ENCODE assay signal across 11 mouse cellular contexts in genomic region chr6:29506834-29507233, GRCm38 (mm10). TPM values are rescaled to one million over a fixed set of nuclear protein-coding genes. Genes with fewer than 3 reads are reported as not detected.
A peak's percentile ranks its signal among the peaks of the same experiment; 100 is the strongest.
DNase-seq lines count a peak whose midpoint lies in the region; ATAC-seq and TF ChIP-seq lines count a peak whose summit lies in the region.
"Had no signal": no experiment of that assay in that cellular context is flagged by ENCODE, and none has a peak within 500 bp of the region (broad histone marks: within the 10 kb centered on the region; RNA-seq: fewer than 3 reads in every experiment).

No protein-coding gene starts in this region.

- intact Hi-C loops in heart, postnatal 25 days (cut with DNase I) = no loop called here

- 0 out of 2 replicates have a peak, but pooled peaks cover 2% of the 10 kb centered on the region for H3K27me3 ChIP-seq in heart, embryonic 11.5 days (ENCODE audit: control insufficient read depth, insufficient read depth, low read length)
- peaks cover 14 to 18% of the 10 kb centered on the region in 2 experiments for H3K27me3 ChIP-seq in MEL (ENCODE audit: control insufficient read depth in 1 of 2, insufficient read depth in 2 of 2, low read length in 2 of 2)
- H3K27me3 ChIP-seq in hindbrain, embryonic 11.5 days (ENCODE audit: control insufficient read depth, insufficient read depth, low read length) = peaks cover 24% of the 10 kb centered on the region
- peaks cover 53% of the 10 kb centered on the region for H3K27me3 ChIP-seq in liver, embryonic 15.5 days

- no peak for DNase-seq in heart, postnatal 25 days (ENCODE audit: low spot score)
- DNase-seq in MEL (ENCODE audit: low read depth, low spot score) = no peak
- DNase-seq in hindbrain, embryonic 11.5 days (ENCODE audit: low spot score) = no peak
- no peak for DNase-seq in right cerebral cortex, postnatal 4 days
- DNase-seq in spleen, postnatal 14 days (ENCODE audit: low spot score in 2 of 2) = no peak
- DNase-seq: cerebellum, adult 9-11 months; lung, adult 2 months had no signal

- no peak overlapping the region for H3K27ac ChIP-seq in heart, embryonic 11.5 days (ENCODE audit: low read depth, low read length)
- H3K27ac ChIP-seq in MEL (ENCODE audit: control insufficient read depth, low read depth, low read length) = no peak overlapping the region
- H3K27ac ChIP-seq in hindbrain, embryonic 11.5 days (ENCODE audit: low read depth, low read length) = no peak overlapping the region
- no peak overlapping the region for H3K27ac ChIP-seq in liver, embryonic 15.5 days (replicated peaks)

- peak overlapping the region; percentile 77; the same call in 1 of the 2 replicates for H3K9ac ChIP-seq in heart, embryonic 11.5 days (ENCODE audit: low read depth, low read length)
- H3K9ac ChIP-seq in MEL (ENCODE audit: control insufficient read depth, low read depth, low read length, poor library complexity, severe bottlenecking) = peak overlapping the region; percentile 56; the same call in 1 of the 2 replicates
- no peak overlapping the region; the same call in 1 of the 2 replicates for H3K9ac ChIP-seq in hindbrain, embryonic 11.5 days (ENCODE audit: low read depth, low read length)
- H3K9ac ChIP-seq in liver, embryonic 15.5 days = no peak overlapping the region

- TF ChIP-seq EP300 in MEL (IDR thresholded peaks at IDR 0.05; ENCODE audit: low read depth in 1 of 2, low read length in 2 of 2) = no peak

- 19% methylated on average over 8 of the region's 8 CpGs for WGBS in heart, embryonic 11.5 days (ENCODE audit: insufficient replicate concordance)
- WGBS in hindbrain, embryonic 11.5 days = 16% methylated on average over 8 of the region's 8 CpGs
- 32% methylated on average over 8 of the region's 8 CpGs for WGBS in liver, embryonic 15.5 days (ENCODE audit: insufficient replicate concordance)

- no peak for ATAC-seq in heart, embryonic 11.5 days (replicated peaks; ENCODE audit: insufficient number of reproducible peaks, low FRiP score, low TSS enrichment)
- ATAC-seq in hindbrain, embryonic 11.5 days (ENCODE audit: low FRiP score) = no peak
- ATAC-seq in liver, embryonic 15.5 days (ENCODE audit: insufficient read depth) = no peak
- ATAC-seq in megakaryocyte-erythroid progenitor cell, adult 5-6 weeks (replicated peaks; ENCODE audit: low FRiP score, low TSS enrichment, poor library complexity, severe bottlenecking) = no peak

- H3K36me3 ChIP-seq in heart, embryonic 11.5 days (ENCODE audit: control insufficient read depth, insufficient read depth, low read length) = no peaks in the 10 kb centered on the region
- H3K36me3 ChIP-seq in MEL (ENCODE audit: control insufficient read depth in 1 of 2, insufficient read depth in 2 of 2, low read length in 2 of 2) = no peaks in the 10 kb centered on the region
- no peaks in the 10 kb centered on the region for H3K36me3 ChIP-seq in hindbrain, embryonic 11.5 days (ENCODE audit: control insufficient read depth, insufficient read depth, low read length)
- H3K36me3 ChIP-seq in liver, embryonic 15.5 days (replicated peaks) = no peaks in the 10 kb centered on the region

- H3K79me2 ChIP-seq in MEL (ENCODE audit: control insufficient read depth, insufficient read depth, low read length, poor library complexity) = no peaks in the 10 kb centered on the region

- no peak for TF ChIP-seq POLR2A in MEL (IDR thresholded peaks at IDR 0.05; ENCODE audit: control insufficient read depth in 1 of 2, insufficient read depth in 1 of 2, low read depth in 1 of 2, low read length in 2 of 2, poor library complexity in 1 of 2)

- no peaks in the 10 kb centered on the region for H3K9me3 ChIP-seq in heart, embryonic 11.5 days (replicated peaks; ENCODE audit: control insufficient read depth, low read length)
- H3K9me3 ChIP-seq in MEL (replicated peaks; ENCODE audit: insufficient read depth, low read length) = no peaks in the 10 kb centered on the region
- H3K9me3 ChIP-seq in hindbrain, embryonic 11.5 days (ENCODE audit: control insufficient read depth, low read length) = no peaks in the 10 kb centered on the region
- H3K9me3 ChIP-seq in liver, embryonic 15.5 days (replicated peaks) = no peaks in the 10 kb centered on the region

- peak overlapping the region; percentile 84 for H3K4me2 ChIP-seq in heart, embryonic 11.5 days
- H3K4me2 ChIP-seq in hindbrain, embryonic 11.5 days (replicated peaks; ENCODE audit: low read depth, low read length) = peak overlapping the region; percentile 62
- peak overlapping the region; percentile 63 for H3K4me2 ChIP-seq in liver, embryonic 15.5 days

- H3K4me3 ChIP-seq in heart, embryonic 11.5 days (ENCODE audit: low read depth, low read length) = peak overlapping the region; percentile 67
- H3K4me3 ChIP-seq in MEL (ENCODE audit: control insufficient read depth in 1 of 2, insufficient read depth in 1 of 2, low read depth in 2 of 2, low read length in 2 of 2) = peak overlapping the region; percentile 67 to 80
- peak overlapping the region; percentile 42; the same call in 1 of the 2 replicates for H3K4me3 ChIP-seq in hindbrain, embryonic 11.5 days (ENCODE audit: low read depth, low read length)
- peak overlapping the region; percentile 45; the same call in 1 of the 2 replicates for H3K4me3 ChIP-seq in liver, embryonic 15.5 days (replicated peaks)

- no peak for TF ChIP-seq CTCF in MEL (IDR thresholded peaks at IDR 0.05 in 2 of 3, conservative IDR thresholded peaks at IDR 0.05 in 1 of 3; ENCODE audit: control insufficient read depth in 1 of 3, insufficient read depth in 1 of 3, low read depth in 2 of 3, low read length in 3 of 3, poor library complexity in 1 of 3, severe bottlenecking in 1 of 3)

- H3K4me1 ChIP-seq in heart, embryonic 11.5 days (ENCODE audit: control insufficient read depth, insufficient read depth, low read length) = peaks cover 14% of the 10 kb centered on the region
- peaks cover 5 to 9% of the 10 kb centered on the region in 2 experiments; a peak in 3 of 4 replicates for H3K4me1 ChIP-seq in MEL (ENCODE audit: control insufficient read depth in 1 of 2, insufficient read depth in 2 of 2, low read length in 2 of 2)
- H3K4me1 ChIP-seq in hindbrain, embryonic 11.5 days (replicated peaks; ENCODE audit: control insufficient read depth, insufficient read depth, low read length) = no peaks in the 10 kb centered on the region; the same call in 1 of the 2 replicates
- H3K4me1 ChIP-seq in liver, embryonic 15.5 days (replicated peaks) = peaks cover 10% of the 10 kb centered on the region

- no peak for TF ChIP-seq RAD21 in MEL (IDR thresholded peaks at IDR 0.05; ENCODE audit: low read depth, low read length)

TF ChIP-seq in MEL, 35 proteins besides CTCF, POLR2A, EP300 and RAD21 (continues in another document):
- TF ChIP-seq POLR2AphosphoS2 (IDR thresholded peaks at IDR 0.05; ENCODE audit: low read length) = no peak
- TF ChIP-seq E2F4 (IDR thresholded peaks at IDR 0.05; ENCODE audit: borderline replicate concordance, low read depth, low read length) = no peak
- no peak for TF ChIP-seq MXI1 (IDR thresholded peaks at IDR 0.05; ENCODE audit: low read depth, low read length)

RNA-seq across cellular contexts. Expression of gene Kcp, which starts 0.9 kb away (rescaled TPM):
- 10.9 and 13.1 TPM in 2 replicates for polyA plus RNA-seq in heart, embryonic 11.5 days (2014; fragmentation: Nextera tagmentation; extraction: Ambion mirVana)
- 1 to 10 TPM; 4.4 to 4.6 TPM for total RNA-seq in heart, postnatal 25 days (2021)
- 1.0 and 1.3 TPM in 2 replicates for total RNA-seq in MEL (2012; rRNA removed)
- 1 to 10 TPM in 1 of 2 experiments, not detected in 1; 6.9 TPM for polyA plus RNA-seq in MEL (2012; ENCODE audit: insufficient read depth in 1 of 2, insufficient read length in 2 of 2, low read depth in 1 of 2, low replicate concordance in 2 of 2, missing spikeins in 1 of 2)
- 11.3 and 12.9 TPM in 2 replicates for polyA plus RNA-seq in hindbrain, embryonic 11.5 days (2014; fragmentation: Nextera tagmentation; extraction: Ambion mirVana)
- 1.6 and 2.9 TPM in 2 replicates for polyA plus RNA-seq in liver, embryonic 15.5 days (2015; fragmentation: Nextera tagmentation; extraction: Ambion mirVana)
- not detected in 2 replicates for total RNA-seq in megakaryocyte-erythroid progenitor cell, adult 5-6 weeks (2014; fragmentation: Nextera tagmentation)
- total RNA-seq in megakaryocyte-erythroid progenitor cell, adult 5-6 weeks (2017) = not detected in 2 replicates

RNA-seq across cellular contexts. Expression of gene Irf5, which starts 19.6 kb away (rescaled TPM):
- 11.6 and 14.8 TPM in 2 replicates for polyA plus RNA-seq in heart, embryonic 11.5 days (2014; fragmentation: Nextera tagmentation; extraction: Ambion mirVana)
- total RNA-seq in heart, postnatal 25 days (2021) = 1 to 10 TPM; 2.7 to 4.2 TPM
- total RNA-seq in MEL (2012; rRNA removed) = 8.2 and 9.7 TPM in 2 replicates
- polyA plus RNA-seq in MEL (2012; ENCODE audit: insufficient read depth in 1 of 2, insufficient read length in 2 of 2, low read depth in 1 of 2, low replicate concordance in 2 of 2, missing spikeins in 1 of 2) = 10 to 100 TPM in 1 of 2 experiments, not detected in 1; 13.3 TPM
- 2.5 and 2.7 TPM in 2 replicates for polyA plus RNA-seq in hindbrain, embryonic 11.5 days (2014; fragmentation: Nextera tagmentation; extraction: Ambion mirVana)
- 10.7 and 11.5 TPM in 2 replicates for polyA plus RNA-seq in liver, embryonic 15.5 days (2015; fragmentation: Nextera tagmentation; extraction: Ambion mirVana)
- 0.59 and 1.1 TPM in 2 replicates for total RNA-seq in megakaryocyte-erythroid progenitor cell, adult 5-6 weeks (2014; fragmentation: Nextera tagmentation)
- 0.99 and 5.9 TPM in 2 replicates for total RNA-seq in megakaryocyte-erythroid progenitor cell, adult 5-6 weeks (2017)

RNA-seq across cellular contexts. Expression of gene Atp6v1fnb, which starts 35.6 kb away (rescaled TPM):
- not detected in 2 replicates for polyA plus RNA-seq in heart, embryonic 11.5 days (2014; fragmentation: Nextera tagmentation; extraction: Ambion mirVana)
- total RNA-seq in heart, postnatal 25 days (2021) = not detected
- not detected in 2 replicates for total RNA-seq in MEL (2012; rRNA removed)
- polyA plus RNA-seq in MEL (2012; ENCODE audit: insufficient read depth in 1 of 2, insufficient read length in 2 of 2, low read depth in 1 of 2, low replicate concordance in 2 of 2, missing spikeins in 1 of 2) = under 1 TPM in 1 of 2 experiments, not detected in 1; 0.13 TPM
- not detected in 2 replicates for polyA plus RNA-seq in hindbrain, embryonic 11.5 days (2014; fragmentation: Nextera tagmentation; extraction: Ambion mirVana)
- polyA plus RNA-seq in liver, embryonic 15.5 days (2015; fragmentation: Nextera tagmentation; extraction: Ambion mirVana) = not detected in 2 replicates
- not detected in 2 replicates for total RNA-seq in megakaryocyte-erythroid progenitor cell, adult 5-6 weeks (2014; fragmentation: Nextera tagmentation)
- not detected in 2 replicates for total RNA-seq in megakaryocyte-erythroid progenitor cell, adult 5-6 weeks (2017)
- polyA plus RNA-seq: urinary bladder, adult 2 months had no signal

RNA-seq across cellular contexts. Expression of gene Atp6v1f, which starts 39.3 kb away (rescaled TPM):
- polyA plus RNA-seq in heart, embryonic 11.5 days (2014; fragmentation: Nextera tagmentation; extraction: Ambion mirVana) = 200 and 209 TPM in 2 replicates
- 100 to 1,000 TPM in 1 of 2 experiments, 10 to 100 TPM in 1; 99.3 to 109 TPM for total RNA-seq in heart, postnatal 25 days (2021)
- 289 and 312 TPM in 2 replicates for total RNA-seq in MEL (2012; rRNA removed)
- 100 to 1,000 TPM in 1 of 2 experiments, not detected in 1; 349 TPM for polyA plus RNA-seq in MEL (2012; ENCODE audit: insufficient read depth in 1 of 2, insufficient read length in 2 of 2, low read depth in 1 of 2, low replicate concordance in 2 of 2, missing spikeins in 1 of 2)
- polyA plus RNA-seq in hindbrain, embryonic 11.5 days (2014; fragmentation: Nextera tagmentation; extraction: Ambion mirVana) = 209 and 215 TPM in 2 replicates
- 125 and 127 TPM in 2 replicates for polyA plus RNA-seq in liver, embryonic 15.5 days (2015; fragmentation: Nextera tagmentation; extraction: Ambion mirVana)
- total RNA-seq in megakaryocyte-erythroid progenitor cell, adult 5-6 weeks (2014; fragmentation: Nextera tagmentation) = 168 and 176 TPM in 2 replicates
- 167 and 198 TPM in 2 replicates for total RNA-seq in megakaryocyte-erythroid progenitor cell, adult 5-6 weeks (2017)

Comparison
In these comparisons a context has a peak if more than half of its experiments do, and no peak if none do; other contexts are left out.
1. H3K9ac ChIP-seq: peak in heart, embryonic 11.5 days (single experiment) and MEL (single experiment); none in hindbrain, embryonic 11.5 days (single experiment) and liver, embryonic 15.5 days (single experiment).
2. Peak in every context shown above with its lines, with median percentiles within 50 percentile points of each other: H3K4me2 ChIP-seq and H3K4me3 ChIP-seq.